Mouse (Mus musculus) heart, postnatal 14 days (tissue): ENCODE data around the gene Fgd4. TPM values are rescaled to one million over a fixed set of nuclear protein-coding genes. Genes with fewer than 3 reads are reported as not detected.
A peak's percentile ranks its signal among the peaks of the same experiment; 100 is the strongest.
"Not testable (repeated sequence)": the region's sequence is repeated elsewhere in the genome, so short reads cannot be mapped to it uniquely, and the experiment has no call there.

Experiments used
- DNase-seq, 2 experiments: peaks; one replicate each; pipeline ENCODE4 v3.0.0; 2021 to 2022
- intact Hi-C: fragments of 180-260 bp; cut with DNase I; formaldehyde crosslinking; loops from one replicate; pipeline ENCODE4 v1.15.1; 2025
- total RNA-seq, 2 experiments: library from RNA; stranded (reverse); gene quantifications; 2 replicates each; pipeline ENCODE4 v1.2.3; 2021

Gene Fgd4
- total RNA-seq, 2 experiments from 2014 or later = 41.0 to 44.3 TPM

DNA sequence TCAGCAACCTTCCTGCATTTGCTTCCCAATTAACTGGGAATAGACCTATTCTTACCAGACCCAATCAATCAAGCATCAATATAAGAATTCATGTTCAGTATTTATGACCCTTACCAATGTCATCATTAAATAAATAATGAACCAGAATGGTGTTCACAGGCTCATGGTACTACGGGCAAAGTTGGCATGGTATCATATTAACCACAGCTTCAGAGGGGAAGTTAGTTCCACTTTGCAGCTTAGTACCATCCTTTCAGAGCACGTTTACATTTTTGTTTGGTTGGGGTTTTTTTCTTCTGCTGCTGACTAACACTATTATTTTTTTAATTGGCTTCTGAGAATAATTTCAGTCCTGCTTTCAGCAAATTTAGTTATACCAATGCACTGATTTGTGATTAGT is 51.2 kb downstream of the Fgd4 start:
- no peak for DNase-seq
- intact Hi-C loops = no loop called here

GRCm38 (mm10) chr16:16546657-16547056 is 53.7 kb downstream of the Fgd4 start:
- intact Hi-C loops = no loop called here
- DNase-seq = no peak

DNA sequence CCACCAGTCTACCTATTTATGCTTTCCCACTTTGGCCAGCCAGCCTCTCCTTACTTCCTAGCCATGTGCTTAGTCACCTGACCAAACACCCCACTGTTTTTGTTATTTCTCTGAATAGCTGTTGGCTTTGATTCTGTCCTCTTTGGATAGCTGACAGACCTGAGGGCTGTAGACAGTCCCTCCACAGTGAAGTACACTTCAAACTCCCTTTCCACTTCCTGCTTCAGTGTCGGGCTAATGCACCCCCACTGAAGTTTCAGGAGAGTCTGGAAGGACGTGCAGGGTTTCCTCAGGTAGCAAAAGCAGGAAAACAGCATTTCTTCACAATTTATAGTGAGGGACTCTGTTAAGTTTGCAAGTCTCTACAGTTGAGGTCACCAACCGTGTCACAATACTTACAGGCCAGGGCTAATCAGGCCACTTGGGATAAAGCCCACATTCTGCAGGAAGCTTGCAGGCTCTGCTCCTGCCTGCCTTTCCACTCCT is 57.4 kb downstream of the Fgd4 start:
- intact Hi-C loops = no loop called here
- peak; percentile 19 to 50 for DNase-seq

GRCm38 (mm10) chr16:16539396-16539795 is 61.0 kb downstream of the Fgd4 start:
- intact Hi-C loops, DNase-seq: not testable (repeated sequence)

GRCm38 (mm10) chr16:16535232-16535631 is 65.1 kb downstream of the Fgd4 start:
- intact Hi-C loops = no loop called here
- no peak for DNase-seq

GRCm38 (mm10) chr16:16528014-16528413 is 72.3 kb downstream of the Fgd4 start:
- DNase-seq = no peak
- intact Hi-C loops = no loop called here

DNA sequence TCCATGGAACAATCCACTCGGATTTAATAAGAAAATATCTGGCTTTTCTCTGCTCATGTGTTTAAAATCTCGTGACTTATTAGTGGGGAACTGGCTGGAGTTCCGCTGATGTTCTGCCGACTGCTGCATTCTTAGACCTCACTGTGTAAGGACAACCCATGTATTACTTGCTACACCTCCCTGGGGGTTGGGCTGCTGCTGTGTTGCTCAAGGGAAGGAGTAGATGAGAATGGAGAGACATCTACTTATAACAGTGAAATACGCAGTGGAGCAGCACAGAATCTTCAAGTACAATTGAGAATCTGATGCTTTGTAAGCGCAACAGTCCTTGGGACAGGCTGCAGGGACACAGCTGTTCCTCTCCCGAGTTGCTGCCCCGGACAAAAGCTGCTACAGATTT is 73.1 kb downstream of the Fgd4 start:
- DNase-seq = peak; percentile 63 to 69
- intact Hi-C loops = loop anchor here (2.0 kb wide), 1 partner anchor 32 kb away; no protein-coding TSS in a partner anchor

GRCm38 (mm10) chr16:16526741-16527105 is 73.6 kb downstream of the Fgd4 start:
- peak in 1 of 2 experiments; percentile 7 for DNase-seq
- intact Hi-C loops = loop anchor here (2.0 kb wide), 1 partner anchor 32 kb away; no protein-coding TSS in a partner anchor

DNA sequence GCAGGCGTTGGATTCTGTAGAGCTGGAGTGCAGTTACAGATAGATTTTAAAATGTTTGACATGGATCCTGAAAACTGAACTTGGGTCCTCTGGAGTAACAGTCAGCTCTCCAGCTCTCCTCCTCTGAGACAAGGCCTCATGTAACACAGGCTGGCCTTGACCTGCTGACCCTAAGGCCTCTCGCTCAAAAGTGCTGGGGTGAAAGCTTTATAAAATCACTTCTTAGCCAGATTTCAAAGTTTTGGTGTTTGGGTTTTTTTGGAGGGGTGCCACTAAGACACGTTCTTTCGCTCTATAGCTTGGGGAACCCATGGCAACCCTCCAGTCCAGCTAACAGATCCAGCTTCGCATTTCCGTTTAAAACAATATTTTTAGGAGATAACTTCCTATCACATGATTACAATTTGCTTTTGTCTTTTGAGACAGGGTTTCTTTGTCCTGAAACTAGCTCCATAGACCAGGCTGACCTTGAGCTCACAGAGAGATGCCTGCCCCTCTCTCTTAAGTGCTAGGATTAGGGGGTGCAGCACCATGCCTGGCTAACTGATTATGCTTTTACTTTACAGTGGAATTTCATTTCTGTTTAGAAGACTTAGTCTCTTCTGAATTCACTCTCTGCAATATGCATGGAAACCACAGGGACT is 74.1 kb downstream of the Fgd4 start:
- DNase-seq = peak; percentile 5 to 29
- intact Hi-C loops = loop anchor here (2.0 kb wide), 1 partner anchor 31 kb away; no protein-coding TSS in a partner anchor

GRCm38 (mm10) chr16:16525266-16525904 is 75.0 kb downstream of the Fgd4 start:
- intact Hi-C loops = no loop called here
- peak in 1 of 2 experiments; percentile 16 for DNase-seq

DNA sequence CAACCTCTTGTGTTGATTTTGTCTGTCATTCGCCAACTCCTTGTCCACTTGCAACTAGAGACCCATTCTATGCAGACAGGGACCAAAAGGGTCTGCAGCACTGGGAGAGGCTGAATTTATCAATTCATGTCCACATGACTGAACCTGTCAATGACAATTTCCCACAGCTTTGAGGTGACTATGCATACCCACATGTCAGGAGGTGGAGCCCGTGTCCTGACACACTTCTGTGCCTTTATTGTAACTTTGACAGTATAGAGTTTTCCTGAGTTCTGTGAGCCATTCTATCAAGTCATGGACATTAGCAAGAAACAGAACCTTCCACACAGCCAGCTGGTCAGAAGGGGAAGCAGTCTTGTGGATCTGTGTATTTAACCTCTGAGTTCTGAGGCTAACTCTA is 76.7 kb downstream of the Fgd4 start:
- no peak for DNase-seq
- intact Hi-C loops = no loop called here

- DNase-seq, intact Hi-C loops: not testable (repeated sequence)
Observed at GRCm38 (mm10) chr16:16522869-16523268, 77.5 kb downstream of the Fgd4 start.

GRCm38 (mm10) chr16:16501491-16501890 is 98.9 kb downstream of the Fgd4 start:
- intact Hi-C loops = no loop called here
- no peak for DNase-seq

- DNase-seq = no peak
- intact Hi-C loops = no loop called here
Observed at GRCm38 (mm10) chr16:16500926-16501325, 99.4 kb downstream of the Fgd4 start.

DNA sequence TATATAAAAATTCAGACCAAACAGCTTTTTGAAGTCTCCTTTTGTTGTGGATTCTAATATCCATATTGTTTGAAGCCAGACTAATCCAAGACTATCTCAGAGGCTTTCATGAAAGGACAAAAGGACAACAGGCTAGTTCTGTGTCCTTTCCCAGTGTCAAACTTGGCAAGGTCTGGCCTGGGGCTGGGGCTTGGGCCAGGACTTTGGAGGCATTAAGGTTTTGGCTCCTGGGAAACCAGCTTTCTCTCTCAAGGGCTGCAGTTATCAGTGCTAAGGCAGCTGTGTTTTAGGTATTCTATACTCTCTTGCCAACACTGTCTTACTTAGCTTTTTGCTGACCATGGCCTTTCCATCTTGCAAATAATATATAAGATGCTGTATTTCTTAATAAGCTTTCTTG is 101.6 kb downstream of the Fgd4 start:
- intact Hi-C loops = no loop called here
- DNase-seq = peak; percentile 68 to 76

- no peak for DNase-seq
- intact Hi-C loops = no loop called here
Observed at GRCm38 (mm10) chr16:16485523-16486043, 114.8 kb downstream of the Fgd4 start.

DNA sequence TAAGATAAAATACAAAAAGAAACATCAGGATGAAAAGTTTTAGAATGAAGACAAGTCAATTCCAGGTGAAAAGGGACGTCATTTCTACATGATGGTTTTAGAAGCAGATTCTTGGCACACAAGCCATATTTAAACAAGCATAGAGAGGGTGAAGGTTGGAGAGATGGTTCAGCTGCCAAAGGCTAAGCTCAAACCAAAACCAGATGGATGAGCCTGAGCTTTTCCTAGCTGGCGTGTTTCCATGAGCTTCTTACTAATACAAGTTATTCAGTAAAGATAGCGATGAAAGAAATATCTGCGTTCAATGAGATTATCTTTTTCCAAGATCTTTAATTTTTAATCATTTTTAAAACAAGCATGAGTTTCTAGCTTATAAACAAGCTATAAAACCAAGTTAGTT is 115.7 kb downstream of the Fgd4 start:
- intact Hi-C loops = no loop called here

DNA sequence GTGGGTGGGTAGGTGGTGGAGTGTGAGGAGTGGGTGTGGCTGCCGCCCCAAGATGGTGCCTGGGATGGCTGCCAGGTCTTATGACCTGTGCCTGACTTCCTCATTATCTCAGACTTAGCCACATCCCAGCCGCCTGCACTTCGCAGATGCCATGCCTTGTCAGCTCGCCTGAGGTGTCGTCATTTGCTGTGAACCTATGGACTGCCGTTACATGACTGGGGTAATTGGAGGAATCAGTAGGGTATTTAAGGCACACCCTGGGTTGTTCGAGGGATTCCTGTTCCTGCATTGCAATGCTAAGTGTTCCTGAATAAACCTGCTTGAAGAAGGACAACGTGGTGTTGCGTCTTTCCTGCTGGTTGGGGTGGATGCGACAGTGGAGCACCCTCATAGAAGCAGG is 126.9 kb downstream of the Fgd4 start:
- intact Hi-C loops = not testable (repeated sequence)

More for the DNA sequence above, 115.7 kb downstream of the Fgd4 start:
- DNase-seq = no peak

GRCm38 (mm10) chr16:16450021-16450420 is 150.3 kb downstream of the Fgd4 start:
- DNase-seq = no peak
- intact Hi-C loops = no loop called here

More for the DNA sequence above, 126.9 kb downstream of the Fgd4 start:
- not testable (repeated sequence) for DNase-seq

- intact Hi-C loops = no loop called here
- no peak for DNase-seq
Observed at GRCm38 (mm10) chr16:16438436-16438835, 161.9 kb downstream of the Fgd4 start.

- intact Hi-C loops = no loop called here
Observed at GRCm38 (mm10) chr16:16422456-16422855, 177.9 kb downstream of the Fgd4 start.

DNA sequence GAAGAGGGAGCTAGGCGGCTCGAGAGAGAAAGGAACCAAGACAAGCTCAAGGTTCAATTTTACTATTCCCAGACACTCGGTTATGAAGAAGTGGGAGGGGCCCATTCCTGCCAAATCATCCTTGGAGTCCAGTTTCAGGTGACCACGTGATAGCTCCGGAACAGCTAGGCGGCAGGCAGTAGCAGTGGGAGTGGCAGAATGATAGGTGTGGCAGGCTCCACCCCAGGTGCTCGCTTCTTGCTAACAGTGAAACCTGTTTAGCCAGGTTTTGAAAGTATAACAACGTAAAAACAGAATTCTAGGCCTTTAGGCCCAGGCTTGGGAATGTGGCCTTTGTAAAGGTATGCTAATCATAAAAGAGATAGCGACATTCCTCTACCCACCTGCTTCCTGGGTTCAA is 233.1 kb downstream of the Fgd4 start:
- intact Hi-C loops, DNase-seq: not testable (repeated sequence)

More at GRCm38 (mm10) chr16:16422456-16422855, 177.9 kb downstream of the Fgd4 start:
- no peak for DNase-seq
